Mouse (Mus musculus) embryonic facial prominence, embryonic 15.5 days (tissue): ENCODE results near the gene Nemf. TPM values are rescaled to one million over a fixed set of nuclear protein-coding genes. Genes with fewer than 3 reads are reported as not detected.
"Not testable (repeated sequence)": the region's sequence is repeated elsewhere in the genome, so short reads cannot be mapped to it uniquely, and the experiment has no call there.

Experiments
- ATAC-seq: fragments of 200-750 bp; cut with Nextera tagmentation; 2 replicates; pipeline ENCODE4 v1.8.0; 2017; ENCODE audit warnings: low read depth, moderate TSS enrichment; ENCODE audit not compliant: insufficient number of reproducible peaks, low FRiP score, low TSS enrichment
- H3K27ac ChIP-seq: fragments of 300-500 bp; sonication (generic); replicated peaks from 2 replicates; pipeline ENCODE4 v1.5.1; 2015; ENCODE audit warnings: mild to moderate bottlenecking, inconsistent platforms
- H3K27me3 ChIP-seq: fragments of 300-500 bp; sonication (generic); 2 replicates; pipeline ENCODE4 v1.6.1; 2015; ENCODE audit warnings: inconsistent platforms
- H3K36me3 ChIP-seq: fragments of 300-500 bp; sonication (generic); 2 replicates; pipeline ENCODE4 v1.6.1; 2015; ENCODE audit warnings: mild to moderate bottlenecking, inconsistent platforms
- H3K4me1 ChIP-seq: fragments of 300-500 bp; sonication (generic); 2 replicates; pipeline ENCODE4 v1.6.1; 2015; ENCODE audit warnings: inconsistent platforms
- H3K4me2 ChIP-seq: fragments of 300-500 bp; sonication (generic); replicated peaks from 2 replicates; pipeline ENCODE4 v1.6.1; 2015; ENCODE audit warnings: mild to moderate bottlenecking, inconsistent platforms
- H3K4me3 ChIP-seq: fragments of 300-500 bp; sonication (generic); replicated peaks from 2 replicates; pipeline ENCODE4 v1.5.1; 2015; ENCODE audit warnings: mild to moderate bottlenecking, inconsistent platforms
- H3K9ac ChIP-seq: fragments of 300-500 bp; sonication (generic); 2 replicates; pipeline ENCODE4 v1.6.1; 2015; ENCODE audit warnings: inconsistent platforms
- H3K9me3 ChIP-seq: fragments of 300-500 bp; sonication (generic); replicated peaks from 2 replicates; pipeline ENCODE4 v1.6.1; 2016; ENCODE audit warnings: inconsistent platforms
- WGBS: fragments of 180-500 bp; shearing (Covaris S2); methylation state at CpG from one replicate; pipeline ENCODE4 v1.1.7; 2015; 5-methylcytosine and 5-hydroxymethylcytosine counted together
- polyA plus RNA-seq: library from polyadenylated mRNA; unstranded; fragments of >200 nt; fragmentation: Nextera tagmentation; extraction: Ambion mirVana; gene quantifications from 2 replicates; pipeline ENCODE4 v1.2.1, GENCODE M21; 2015

Gene Nemf
- polyA plus RNA-seq, 1 experiment from 2014 or later: 95.0 TPM

DNA sequence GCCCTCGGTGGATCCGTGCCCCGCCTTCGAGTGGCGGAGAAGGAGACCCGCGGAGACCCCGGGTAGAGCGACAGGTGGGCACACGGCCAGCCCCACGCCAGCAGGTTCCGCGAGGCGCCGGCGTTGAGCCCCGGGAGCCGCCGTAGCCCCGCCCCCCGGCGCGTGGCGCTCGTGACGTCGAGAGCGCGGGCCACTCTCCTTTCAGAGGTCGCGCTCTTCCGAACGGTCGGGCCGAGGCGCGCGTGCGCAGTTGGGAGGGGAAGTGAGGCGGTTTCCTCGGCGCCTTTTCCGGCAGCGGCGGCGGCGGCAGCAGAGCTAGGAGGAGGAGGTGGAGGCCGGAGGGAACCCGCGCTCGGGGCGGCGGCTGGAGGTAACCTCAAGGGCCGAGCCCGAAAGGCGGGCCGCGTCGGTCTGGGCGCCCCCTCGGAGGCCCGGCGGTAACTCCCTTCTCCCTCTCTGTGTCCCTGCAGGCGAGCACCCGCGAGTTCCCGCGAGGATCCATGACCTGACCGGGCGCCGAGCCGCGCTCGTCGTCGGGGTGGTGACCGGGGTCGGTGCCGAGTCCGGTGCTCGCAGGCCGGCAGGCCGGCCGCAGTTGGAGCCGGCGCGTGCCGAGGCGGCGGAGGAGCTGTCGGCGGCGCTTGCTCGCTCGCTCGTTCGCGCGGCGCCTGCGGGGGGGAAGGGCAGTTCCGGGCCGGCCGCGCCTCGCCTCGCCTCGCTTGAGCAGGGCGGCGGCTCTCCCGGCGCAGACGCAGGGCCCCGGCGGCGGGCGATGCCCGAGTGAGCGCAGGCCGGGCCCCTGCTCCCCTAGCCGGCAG lies 15.1 kb upstream of the Nemf start, which contains the start of the genes Arf6 and Gm9887:
Arf6 (plus strand) TSS at position 297 of the 818 bp plus-strand sequence.
Gm9887 (minus strand) TSS at position 605 of the 818 bp plus-strand sequence.
- H3K4me3 ChIP-seq: peak within 1 kb of the TSS; percentile 99
- H3K36me3 ChIP-seq: 0 out of 2 replicates have a peak, but pooled peaks cover 4% of the 10 kb centered on the region
- H3K27ac ChIP-seq: peak within 1 kb of the TSS; percentile 100
- peak; percentile 94 for ATAC-seq
- peak within 1 kb of the TSS; percentile 79 for H3K4me2 ChIP-seq
- H3K9ac ChIP-seq: peak within 1 kb of the TSS; percentile 99
- WGBS: under 1% methylated on average over 101 of the region's 121 CpGs
- no peaks in the 10 kb centered on the region for H3K9me3 ChIP-seq
- H3K4me1 ChIP-seq: peaks cover 10% of the 10 kb centered on the region
- no peaks in the 10 kb centered on the region for H3K27me3 ChIP-seq

DNA sequence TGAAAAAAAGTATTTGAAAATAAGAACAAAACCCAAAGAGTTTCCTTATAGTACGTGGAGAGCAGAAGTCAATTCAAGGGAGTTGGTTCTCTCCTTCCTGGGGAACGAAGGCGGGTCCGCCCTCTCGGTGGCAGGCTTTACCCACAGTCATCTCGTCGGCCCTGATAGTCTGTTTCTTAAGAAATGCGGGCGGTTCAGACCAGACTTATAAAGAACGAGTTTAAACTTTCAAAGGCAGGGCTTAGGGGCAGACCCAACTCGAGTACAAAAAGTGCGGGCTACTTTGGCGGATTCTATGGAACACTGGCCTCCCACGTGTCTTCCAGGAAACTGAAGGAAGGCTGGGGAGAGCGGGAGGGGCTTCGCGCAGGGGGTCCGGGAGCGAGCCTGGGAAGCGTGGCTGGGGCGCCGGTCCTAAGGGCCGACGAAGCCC lies 14.5 kb upstream of the Nemf start:
- Histone ChIP-seq H3K9me3 (no peaks in the 10 kb centered on the region), H3K4me3 (peak overlapping the region; percentile 99), H3K36me3 (0 out of 2 replicates have a peak, but pooled peaks cover 4% of the 10 kb centered on the region), H3K27ac (peak overlapping the region; percentile 100), H3K4me2 (peak overlapping the region; percentile 79), H3K9ac (peak overlapping the region; percentile 81), H3K27me3 (no peaks in the 10 kb centered on the region), H3K4me1 (peaks cover 10% of the 10 kb centered on the region)
- ATAC-seq: peak; percentile 88
- WGBS: under 1% methylated on average over 24 of the region's 24 CpGs

GRCm38 (mm10) chr12:69370936-69371335 lies 14.0 kb upstream of the Nemf start:
- peak overlapping the region; percentile 99 for H3K4me3 ChIP-seq
- H3K36me3 ChIP-seq: 0 out of 2 replicates have a peak, but pooled peaks cover 4% of the 10 kb centered on the region
- H3K9ac ChIP-seq: peak overlapping the region; percentile 81
- no peaks in the 10 kb centered on the region for H3K9me3 ChIP-seq
- no peak for ATAC-seq
- H3K4me1 ChIP-seq: peaks cover 10% of the 10 kb centered on the region
- H3K4me2 ChIP-seq: peak overlapping the region; percentile 79
- H3K27me3 ChIP-seq: no peaks in the 10 kb centered on the region
- peak overlapping the region; percentile 100 for H3K27ac ChIP-seq
- 15% methylated on average over 7 of the region's 7 CpGs for WGBS

- no peak overlapping the region for H3K4me3 ChIP-seq
- WGBS: 63% methylated on average over 2 of the region's 2 CpGs
- H3K9me3 ChIP-seq: no peaks in the 10 kb centered on the region
- H3K9ac ChIP-seq: no peak overlapping the region
- ATAC-seq: no peak
- no peak overlapping the region for H3K27ac ChIP-seq
- 0 out of 2 replicates have a peak, but pooled peaks cover 3% of the 10 kb centered on the region for H3K4me1 ChIP-seq
- no peaks in the 10 kb centered on the region for H3K36me3 ChIP-seq
- no peak overlapping the region for H3K4me2 ChIP-seq
- H3K27me3 ChIP-seq: no peaks in the 10 kb centered on the region
These were observed 10.6 kb upstream of the Nemf start for GRCm38 (mm10) chr12:69367557-69367956.

DNA sequence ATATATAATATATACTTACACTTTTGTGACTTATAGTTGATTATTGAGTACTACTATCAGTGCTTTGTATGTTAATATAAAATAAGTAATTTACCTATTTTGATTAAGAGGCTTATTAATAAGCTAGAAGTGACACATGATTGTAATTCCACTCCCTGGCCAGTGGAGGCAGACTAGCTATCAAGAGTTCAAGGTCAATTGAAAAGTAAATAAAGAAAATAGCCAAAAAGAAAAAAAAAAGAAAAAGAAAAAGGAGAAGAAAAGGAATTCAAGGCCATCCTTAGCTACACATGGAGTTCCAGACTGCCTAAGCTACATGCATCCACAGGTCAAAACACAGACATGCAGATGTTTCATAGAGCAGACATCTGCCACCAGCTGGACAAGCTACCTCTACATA lies 9.5 kb upstream of the Nemf start:
- H3K4me1 ChIP-seq: peaks cover 9% of the 10 kb centered on the region; the same call in 1 of the 2 replicates
- no peaks in the 10 kb centered on the region for H3K27me3 ChIP-seq
- H3K9me3 ChIP-seq: no peaks in the 10 kb centered on the region
- no peak overlapping the region for H3K4me3 ChIP-seq
- H3K9ac ChIP-seq: no peak overlapping the region
- no peak overlapping the region for H3K4me2 ChIP-seq
- H3K27ac ChIP-seq: no peak overlapping the region
- no peaks in the 10 kb centered on the region for H3K36me3 ChIP-seq
- ATAC-seq: no peak

GRCm38 (mm10) chr12:69365757-69366156 lies 8.8 kb upstream of the Nemf start:
- Histone ChIP-seq H3K27me3 (no peaks in the 10 kb centered on the region), H3K4me2 (no peak overlapping the region), H3K36me3 (no peaks in the 10 kb centered on the region), H3K4me1 (peaks cover 9% of the 10 kb centered on the region; the same call in 1 of the 2 replicates), H3K9ac (no peak overlapping the region), H3K4me3 (no peak overlapping the region), H3K9me3 (no peaks in the 10 kb centered on the region), H3K27ac (no peak overlapping the region)
- 77% methylated on average over 7 of the region's 7 CpGs for WGBS
- no peak for ATAC-seq

GRCm38 (mm10) chr12:69363899-69364762 lies 7.2 kb upstream of the Nemf start:
- Histone ChIP-seq H3K36me3 (no peaks in the 10 kb centered on the region), H3K4me3 (peak overlapping the region; percentile 56), H3K4me1 (peaks cover 9% of the 10 kb centered on the region; the same call in 1 of the 2 replicates), H3K9me3 (no peaks in the 10 kb centered on the region), H3K9ac (peak overlapping the region; percentile 37), H3K4me2 (peak overlapping the region; percentile 60), H3K27me3 (no peaks in the 10 kb centered on the region), H3K27ac (peak overlapping the region; percentile 92)
- ATAC-seq: no peak
- WGBS: 4% methylated on average over 32 of the region's 32 CpGs

- not testable (repeated sequence) for H3K36me3 ChIP-seq, H3K27ac ChIP-seq, ATAC-seq, H3K27me3 ChIP-seq, H3K4me2 ChIP-seq, H3K9ac ChIP-seq, H3K4me1 ChIP-seq, H3K4me3 ChIP-seq, H3K9me3 ChIP-seq
- over 99% methylated on average over 7 of the region's 7 CpGs for WGBS
These were observed 6.1 kb upstream of the Nemf start for GRCm38 (mm10) chr12:69363110-69363509.

DNA sequence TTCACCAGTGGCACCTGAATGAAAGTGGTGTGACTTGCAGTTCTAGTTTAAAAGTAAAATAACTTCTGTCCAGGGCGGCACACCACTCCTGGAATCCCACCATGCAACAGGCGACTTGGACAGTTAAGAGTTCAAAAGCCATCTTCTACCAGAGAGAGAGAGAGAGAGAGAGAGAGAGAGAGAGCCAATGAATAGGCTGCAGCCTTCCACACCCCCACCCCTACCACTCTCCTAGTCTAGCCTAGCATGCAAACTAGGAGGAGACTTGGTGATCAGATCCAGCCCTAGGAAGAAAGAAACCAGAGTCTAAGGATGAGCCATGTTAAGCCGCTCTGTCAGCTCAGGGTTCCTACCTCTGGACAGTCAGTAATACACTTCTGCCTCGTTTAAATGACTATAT lies 5.4 kb upstream of the Nemf start:
- Histone ChIP-seq H3K36me3 (no peaks in the 10 kb centered on the region), H3K4me1 (peaks cover 9% of the 10 kb centered on the region; the same call in 1 of the 2 replicates), H3K27me3 (no peaks in the 10 kb centered on the region), H3K9me3 (no peaks in the 10 kb centered on the region), H3K9ac (no peak overlapping the region), H3K4me3 (peak overlapping the region; percentile 51), H3K27ac (peak overlapping the region; percentile 94), H3K4me2 (peak overlapping the region; percentile 58)
- no peak for ATAC-seq
- WGBS: 55% methylated on average over 4 of the region's 4 CpGs

GRCm38 (mm10) chr12:69361919-69362318 lies 5.0 kb upstream of the Nemf start:
- Histone ChIP-seq H3K4me2 (peak overlapping the region; percentile 58), H3K4me1 (peaks cover 9% of the 10 kb centered on the region; the same call in 1 of the 2 replicates), H3K36me3 (no peaks in the 10 kb centered on the region), H3K27ac (peak overlapping the region; percentile 94), H3K9ac (peak overlapping the region; percentile 43), H3K4me3 (peak overlapping the region; percentile 51), H3K27me3 (no peaks in the 10 kb centered on the region), H3K9me3 (no peaks in the 10 kb centered on the region)
- ATAC-seq: no peak
- WGBS: 5% methylated on average over 10 of the region's 10 CpGs
